Mouse (Mus musculus) neural tube, embryonic 13.5 days (tissue): ENCODE results near the gene Rce1. TPM values are rescaled to one million over a fixed set of nuclear protein-coding genes. Genes with fewer than 3 reads are reported as not detected.

ENCODE experiments used
- ATAC-seq: fragments of 200-750 bp; cut with Nextera tagmentation; 2 replicates; pipeline ENCODE4 v1.8.0; 2017; ENCODE audit warnings: low read depth, mild to moderate bottlenecking, moderate TSS enrichment, moderate library complexity
- H3K27ac ChIP-seq: fragments of 300-500 bp; sonication (generic); replicated peaks from 2 replicates; pipeline ENCODE4 v1.5.1; 2015; ENCODE audit warnings: moderate library complexity, mild to moderate bottlenecking, inconsistent platforms
- H3K27me3 ChIP-seq: fragments of 300-500 bp; sonication (generic); 2 replicates; pipeline ENCODE4 v1.6.1; 2015; ENCODE audit warnings: mild to moderate bottlenecking, inconsistent platforms
- H3K36me3 ChIP-seq: fragments of 300-500 bp; sonication (generic); 2 replicates; pipeline ENCODE4 v1.6.1; 2015; ENCODE audit warnings: mild to moderate bottlenecking, inconsistent platforms
- H3K4me1 ChIP-seq: fragments of 300-500 bp; sonication (generic); replicated peaks from 2 replicates; pipeline ENCODE4 v1.6.1; 2015; ENCODE audit warnings: inconsistent platforms
- H3K4me2 ChIP-seq: fragments of 300-500 bp; sonication (generic); 2 replicates; pipeline ENCODE4 v1.6.1; 2015; ENCODE audit warnings: inconsistent platforms, mild to moderate bottlenecking, moderate library complexity
- H3K4me3 ChIP-seq: fragments of 300-500 bp; sonication (generic); 2 replicates; pipeline ENCODE4 v1.5.1; 2015; ENCODE audit warnings: mild to moderate bottlenecking, inconsistent platforms
- H3K9ac ChIP-seq: fragments of 300-500 bp; sonication (generic); 2 replicates; pipeline ENCODE4 v1.6.1; 2015; ENCODE audit warnings: moderate library complexity, mild to moderate bottlenecking, inconsistent platforms
- H3K9me3 ChIP-seq: fragments of 300-500 bp; sonication (generic); 2 replicates; pipeline ENCODE4 v1.6.1; 2016; ENCODE audit warnings: inconsistent platforms
- WGBS: fragments of 180-500 bp; shearing (Covaris S2); methylation state at CpG from one replicate; pipeline ENCODE4 v1.1.7; 2015; 5-methylcytosine and 5-hydroxymethylcytosine counted together
- polyA plus RNA-seq: library from polyadenylated mRNA; unstranded; fragments of >200 nt; fragmentation: Nextera tagmentation; extraction: Ambion mirVana; gene quantifications from 2 replicates; pipeline ENCODE4 v1.2.1, GENCODE M21; 2015

Rce1 gene
- polyA plus RNA-seq: 51.8 and 56.0 TPM in 2 replicates

- H3K9me3 ChIP-seq: no peaks in the 10 kb centered on the region
- peak within 1 kb of the TSS; percentile 83 for H3K9ac ChIP-seq
- peak; percentile 79 for ATAC-seq
- under 1% methylated on average over 61 of the region's 64 CpGs for WGBS
- H3K4me2 ChIP-seq: peak within 1 kb of the TSS; percentile 89
- peak within 1 kb of the TSS; percentile 80 for H3K4me3 ChIP-seq
- no peaks in the 10 kb centered on the region for H3K27me3 ChIP-seq
- peak within 1 kb of the TSS; percentile 92 for H3K27ac ChIP-seq
- H3K4me1 ChIP-seq: peaks cover 47% of the 10 kb centered on the region
- peaks cover 38% of the 10 kb centered on the region for H3K36me3 ChIP-seq
Measured at GRCm38 (mm10) chr19:4625179-4625828, at the start of gene Rce1. TSS of gene Rce1 (minus strand) at chr19:4625641.

- Histone ChIP-seq H3K4me3 (no peak overlapping the region), H3K27me3 (no peaks in the 10 kb centered on the region), H3K4me2 (no peak overlapping the region), H3K4me1 (no peaks in the 10 kb centered on the region), H3K36me3 (no peaks in the 10 kb centered on the region), H3K27ac (no peak overlapping the region), H3K9me3 (no peaks in the 10 kb centered on the region), H3K9ac (no peak overlapping the region)
- 51% methylated on average over 6 of the region's 6 CpGs for WGBS
- ATAC-seq: no peak
Measured at GRCm38 (mm10) chr19:4672401-4672800, 47.0 kb upstream of the Rce1 start.

- no peaks in the 10 kb centered on the region for H3K36me3 ChIP-seq
- ATAC-seq: no peak
- 82% methylated on average over 4 of the region's 4 CpGs for WGBS
- H3K27me3 ChIP-seq: no peaks in the 10 kb centered on the region
- H3K9me3 ChIP-seq: no peaks in the 10 kb centered on the region
- H3K9ac ChIP-seq: no peak overlapping the region
- no peak overlapping the region for H3K4me2 ChIP-seq
- no peak overlapping the region for H3K4me3 ChIP-seq
- no peak overlapping the region for H3K27ac ChIP-seq
- H3K4me1 ChIP-seq: no peaks in the 10 kb centered on the region
Measured at GRCm38 (mm10) chr19:4670776-4671175, 45.3 kb upstream of the Rce1 start.

- H3K36me3 ChIP-seq: no peaks in the 10 kb centered on the region
- H3K4me2 ChIP-seq: no peak overlapping the region
- ATAC-seq: no peak
- H3K9ac ChIP-seq: no peak overlapping the region
- H3K9me3 ChIP-seq: no peaks in the 10 kb centered on the region
- H3K4me3 ChIP-seq: no peak overlapping the region
- no peak overlapping the region for H3K27ac ChIP-seq
- no peaks in the 10 kb centered on the region for H3K4me1 ChIP-seq
- H3K27me3 ChIP-seq: no peaks in the 10 kb centered on the region
Measured at GRCm38 (mm10) chr19:4666815-4667214, 41.4 kb upstream of the Rce1 start.

- WGBS: 83% methylated on average over 5 of the region's 5 CpGs
- Histone ChIP-seq H3K27me3 (no peaks in the 10 kb centered on the region), H3K9me3 (no peaks in the 10 kb centered on the region), H3K9ac (no peak overlapping the region), H3K36me3 (no peaks in the 10 kb centered on the region), H3K4me2 (no peak overlapping the region), H3K4me3 (no peak overlapping the region), H3K4me1 (no peaks in the 10 kb centered on the region), H3K27ac (no peak overlapping the region)
- no peak for ATAC-seq
Measured at GRCm38 (mm10) chr19:4658156-4658555, 32.7 kb upstream of the Rce1 start.

GRCm38 (mm10) chr19:4646917-4647492 lies 21.6 kb upstream of the Rce1 start:
- no peaks in the 10 kb centered on the region for H3K9me3 ChIP-seq
- WGBS: 78% methylated on average over 11 of the region's 11 CpGs
- H3K27me3 ChIP-seq: no peaks in the 10 kb centered on the region; the same call in 1 of the 2 replicates
- H3K36me3 ChIP-seq: no peaks in the 10 kb centered on the region
- no peaks in the 10 kb centered on the region for H3K4me1 ChIP-seq
- H3K4me2 ChIP-seq: no peak overlapping the region
- H3K27ac ChIP-seq: no peak overlapping the region
- no peak for ATAC-seq
- H3K9ac ChIP-seq: no peak overlapping the region
- H3K4me3 ChIP-seq: no peak overlapping the region

- no peaks in the 10 kb centered on the region for H3K4me1 ChIP-seq
- H3K36me3 ChIP-seq: no peaks in the 10 kb centered on the region
- H3K9me3 ChIP-seq: no peaks in the 10 kb centered on the region
- ATAC-seq: no peak
- 41% methylated on average over 10 of the region's 10 CpGs for WGBS
- no peak overlapping the region for H3K4me3 ChIP-seq
- H3K4me2 ChIP-seq: no peak overlapping the region
- peaks cover 3% of the 10 kb centered on the region; the same call in 1 of the 2 replicates for H3K27me3 ChIP-seq
- H3K9ac ChIP-seq: no peak overlapping the region
- no peak overlapping the region for H3K27ac ChIP-seq
Measured at GRCm38 (mm10) chr19:4644271-4644670, 18.8 kb upstream of the Rce1 start.

GRCm38 (mm10) chr19:4635986-4636385 lies 10.5 kb upstream of the Rce1 start:
- Histone ChIP-seq H3K27ac (no peak overlapping the region), H3K27me3 (0 out of 2 replicates have a peak, but pooled peaks cover 11% of the 10 kb centered on the region), H3K4me2 (no peak overlapping the region), H3K4me3 (no peak overlapping the region), H3K9ac (no peak overlapping the region), H3K4me1 (no peaks in the 10 kb centered on the region), H3K9me3 (no peaks in the 10 kb centered on the region), H3K36me3 (no peaks in the 10 kb centered on the region)
- 71% methylated on average over 4 of the region's 4 CpGs for WGBS
- ATAC-seq: no peak

- peak overlapping the region; percentile 46; the same call in 1 of the 2 replicates for H3K27ac ChIP-seq
- peaks cover 3% of the 10 kb centered on the region for H3K36me3 ChIP-seq
- H3K4me3 ChIP-seq: no peak overlapping the region
- peaks cover 44% of the 10 kb centered on the region for H3K4me1 ChIP-seq
- WGBS: 0% methylated on average over 1 of the region's 1 CpGs
- H3K4me2 ChIP-seq: no peak overlapping the region
- ATAC-seq: peak; percentile 67
- peak overlapping the region; percentile 51 for H3K9ac ChIP-seq
- H3K27me3 ChIP-seq: no peaks in the 10 kb centered on the region
- no peaks in the 10 kb centered on the region for H3K9me3 ChIP-seq
Measured at GRCm38 (mm10) chr19:4628819-4629218, 3.4 kb upstream of the Rce1 start.

GRCm38 (mm10) chr19:4625829-4626535 lies 541 bp upstream of the Rce1 start:
- ATAC-seq: peak; percentile 71
- H3K4me1 ChIP-seq: peaks cover 47% of the 10 kb centered on the region
- H3K36me3 ChIP-seq: peaks cover 31% of the 10 kb centered on the region
- H3K27ac ChIP-seq: peak overlapping the region; percentile 92
- H3K4me3 ChIP-seq: peak overlapping the region; percentile 80
- peak overlapping the region; percentile 83 for H3K9ac ChIP-seq
- H3K9me3 ChIP-seq: no peaks in the 10 kb centered on the region
- WGBS: 2% methylated on average over 35 of the region's 35 CpGs
- H3K27me3 ChIP-seq: no peaks in the 10 kb centered on the region
- peak overlapping the region; percentile 89 for H3K4me2 ChIP-seq

- no peak for ATAC-seq
- H3K4me1 ChIP-seq: peaks cover 47% of the 10 kb centered on the region
- H3K27me3 ChIP-seq: no peaks in the 10 kb centered on the region
- peak overlapping the region; percentile 89 for H3K4me2 ChIP-seq
- H3K36me3 ChIP-seq: peaks cover 39% of the 10 kb centered on the region
- H3K9ac ChIP-seq: peak overlapping the region; percentile 83
- H3K4me3 ChIP-seq: peak overlapping the region; percentile 80
- H3K27ac ChIP-seq: peak overlapping the region; percentile 92
- no peaks in the 10 kb centered on the region for H3K9me3 ChIP-seq
- 29% methylated on average over 4 of the region's 4 CpGs for WGBS
Measured at GRCm38 (mm10) chr19:4624406-4625178, 849 bp downstream of the Rce1 start.

GRCm38 (mm10) chr19:4624006-4624405 lies 1.4 kb downstream of the Rce1 start:
- ATAC-seq: no peak
- Histone ChIP-seq H3K4me2 (0 out of 2 replicates have a peak overlapping the region, but pooled peaks have one; percentile 89), H3K36me3 (peaks cover 39% of the 10 kb centered on the region), H3K27ac (no peak overlapping the region), H3K9ac (peak overlapping the region; percentile 83; the same call in 1 of the 2 replicates), H3K9me3 (no peaks in the 10 kb centered on the region), H3K4me1 (peaks cover 42% of the 10 kb centered on the region), H3K27me3 (no peaks in the 10 kb centered on the region), H3K4me3 (no peak overlapping the region)
- WGBS: 93% methylated on average over 12 of the region's 12 CpGs
